In genomic region chr3:138861589-138861988, GRCm38 (mm10) we compare ENCODE assay signal across 18 mouse cellular contexts.
"Had no signal": no experiment of that assay in that cellular context is flagged by ENCODE, and none has a peak within 500 bp of the region (broad histone marks: within the 10 kb centered on the region; RNA-seq: fewer than 3 reads in every experiment).

No protein-coding gene starts in this region.

- DNase-seq: kidney, adult 18-20 months; kidney, adult 9 months; kidney, postnatal 14 days; kidney, postnatal 4 days; liver; lung, adult 18-20 months; lung, postnatal 10 days; lung, postnatal 36 days; thymus, adult 18-20 months; thymus, postnatal 36 days had no signal

- H3K9me3 ChIP-seq: limb, embryonic 10.5 days; limb, embryonic 13.5 days; liver, embryonic 12.5 days; liver, embryonic 15.5 days; lung, embryonic 15.5 days; midbrain, embryonic 10.5 days; midbrain, embryonic 15.5 days had no signal

- H3K27me3 ChIP-seq: limb, embryonic 13.5 days; liver, embryonic 12.5 days; liver, embryonic 15.5 days; lung, embryonic 15.5 days; megakaryocyte, embryonic 14.5 days; midbrain, embryonic 15.5 days had no signal

- H3K36me3 ChIP-seq: limb, embryonic 13.5 days; liver, embryonic 12.5 days; liver, embryonic 15.5 days; lung, embryonic 15.5 days; midbrain, embryonic 10.5 days; midbrain, embryonic 15.5 days had no signal

- H3K4me2 ChIP-seq: limb, embryonic 13.5 days; liver, embryonic 12.5 days; liver, embryonic 15.5 days; lung, embryonic 15.5 days; midbrain, embryonic 15.5 days had no signal

- H3K9ac ChIP-seq: limb, embryonic 13.5 days; liver, embryonic 12.5 days; liver, embryonic 15.5 days; lung, embryonic 15.5 days; midbrain, embryonic 15.5 days had no signal

- H3K4me1 ChIP-seq: liver, embryonic 12.5 days; liver, embryonic 15.5 days; megakaryocyte, embryonic 14.5 days had no signal

- H3K27ac ChIP-seq: limb, embryonic 10.5 days; limb, embryonic 13.5 days; liver, embryonic 12.5 days; liver, embryonic 15.5 days; lung, embryonic 15.5 days; midbrain, embryonic 10.5 days; midbrain, embryonic 15.5 days had no signal

- H3K4me3 ChIP-seq: limb, embryonic 10.5 days; limb, embryonic 13.5 days; liver, embryonic 12.5 days; liver, embryonic 15.5 days; lung, embryonic 15.5 days; megakaryocyte, embryonic 14.5 days; midbrain, embryonic 10.5 days; midbrain, embryonic 15.5 days had no signal

- ATAC-seq: liver, embryonic 12.5 days; midbrain, embryonic 15.5 days had no signal
